Mouse (Mus musculus) midbrain, embryonic 16.5 days (tissue): ENCODE results near the gene Per2. TPM values are rescaled to one million over a fixed set of nuclear protein-coding genes. Genes with fewer than 3 reads are reported as not detected.
A peak's percentile ranks its signal among the peaks of the same experiment; 100 is the strongest.

Experiments used
- ATAC-seq: fragments of 200-750 bp; cut with Nextera tagmentation; 2 replicates; pipeline ENCODE4 v1.8.0; 2017; ENCODE audit warnings: moderate TSS enrichment
- H3K27ac ChIP-seq: fragments of 300-500 bp; sonication (generic); 2 replicates; pipeline ENCODE4 v1.5.1; 2014; ENCODE audit warnings: mild to moderate bottlenecking, low read length, mixed read lengths
- H3K27me3 ChIP-seq: fragments of 300-500 bp; sonication (generic); 2 replicates; pipeline ENCODE4 v1.6.1; 2014; ENCODE audit warnings: low read depth, low read length, mixed read lengths; ENCODE audit not compliant: control insufficient read depth, insufficient read depth
- H3K36me3 ChIP-seq: fragments of 300-500 bp; sonication (generic); 2 replicates; pipeline ENCODE4 v1.6.1; 2014; ENCODE audit warnings: mild to moderate bottlenecking, low read length, moderate library complexity, mixed read lengths; ENCODE audit not compliant: control insufficient read depth, insufficient read depth
- H3K4me1 ChIP-seq: fragments of 300-500 bp; sonication (generic); 2 replicates; pipeline ENCODE4 v1.6.1; 2014; ENCODE audit warnings: mild to moderate bottlenecking, low read length, mixed read lengths; ENCODE audit not compliant: control insufficient read depth, insufficient read depth
- H3K4me2 ChIP-seq: fragments of 300-500 bp; sonication (generic); 2 replicates; pipeline ENCODE4 v1.6.1; 2014; ENCODE audit warnings: mild to moderate bottlenecking, low read length, mixed read lengths
- H3K4me3 ChIP-seq: fragments of 300-500 bp; sonication (generic); 2 replicates; pipeline ENCODE4 v1.5.1; 2014; ENCODE audit warnings: low read depth, mild to moderate bottlenecking, low read length, moderate library complexity, mixed read lengths
- H3K9ac ChIP-seq: fragments of 300-500 bp; sonication (generic); 2 replicates; pipeline ENCODE4 v1.6.1; 2014; ENCODE audit warnings: low read depth, low read length, mixed read lengths
- H3K9me3 ChIP-seq: fragments of 300-500 bp; sonication (generic); replicated peaks from 2 replicates; pipeline ENCODE4 v1.6.1; 2014; ENCODE audit warnings: mild to moderate bottlenecking, low read length, mixed read lengths; ENCODE audit not compliant: control insufficient read depth, poor library complexity, severe bottlenecking
- WGBS: fragments of 180-500 bp; shearing (Covaris S2); extraction: QIAGEN DNeasy Blood & Tissue Kit; methylation state at CpG from one replicate; pipeline ENCODE4 v1.1.7; 2014; 5-methylcytosine and 5-hydroxymethylcytosine counted together
- polyA plus RNA-seq: library from polyadenylated mRNA; unstranded; fragments of >200 nt; fragmentation: Nextera tagmentation; extraction: Ambion mirVana; gene quantifications from 2 replicates; pipeline ENCODE4 v1.2.1, GENCODE M21; 2015

Gene Per2
- polyA plus RNA-seq, 1 experiment from 2014 or later, result 4.5 TPM

- Histone ChIP-seq H3K9me3 (no peaks in the 10 kb centered on the region), H3K27me3 (no peaks in the 10 kb centered on the region), H3K27ac (peak overlapping the region; percentile 94), H3K4me2 (peak overlapping the region; percentile 80), H3K4me3 (peak overlapping the region; percentile 93), H3K4me1 (peaks cover 25% of the 10 kb centered on the region), H3K9ac (peak overlapping the region; percentile 88), H3K36me3 (no peaks in the 10 kb centered on the region)
- under 1% methylated on average over 12 of the region's 12 CpGs for WGBS
- ATAC-seq, result no peak
These were observed 61.2 kb downstream of the Per2 start for GRCm38 (mm10) chr1:91397927-91398259.

GRCm38 (mm10) chr1:91390369-91390768 lies 68.8 kb downstream of the Per2 start:
- H3K9ac ChIP-seq, result no peak overlapping the region
- no peak overlapping the region for H3K27ac ChIP-seq
- H3K36me3 ChIP-seq, result peaks cover 34% of the 10 kb centered on the region
- 96% methylated on average over 5 of the region's 5 CpGs for WGBS
- H3K9me3 ChIP-seq, result no peaks in the 10 kb centered on the region
- no peak overlapping the region for H3K4me2 ChIP-seq
- ATAC-seq, result no peak
- peaks cover 4% of the 10 kb centered on the region for H3K4me1 ChIP-seq
- H3K27me3 ChIP-seq, result no peaks in the 10 kb centered on the region
- no peak overlapping the region for H3K4me3 ChIP-seq

- WGBS, result 94% methylated on average over 4 of the region's 4 CpGs
- ATAC-seq, result no peak
These were observed 78.0 kb downstream of the Per2 start for GRCm38 (mm10) chr1:91381091-91381471.

GRCm38 (mm10) chr1:91380453-91381090 lies 78.6 kb downstream of the Per2 start:
- H3K27ac ChIP-seq, result no peak overlapping the region
- peaks cover 48% of the 10 kb centered on the region for H3K36me3 ChIP-seq
- no peak overlapping the region for H3K4me2 ChIP-seq
- 58% methylated on average over 7 of the region's 7 CpGs for WGBS
- ATAC-seq, result peak; percentile 67
- no peaks in the 10 kb centered on the region for H3K27me3 ChIP-seq
- no peaks in the 10 kb centered on the region for H3K4me1 ChIP-seq
- H3K9ac ChIP-seq, result no peak overlapping the region
- H3K9me3 ChIP-seq, result no peaks in the 10 kb centered on the region
- H3K4me3 ChIP-seq, result no peak overlapping the region

More at GRCm38 (mm10) chr1:91381091-91381471, 78.0 kb downstream of the Per2 start:
- no peaks in the 10 kb centered on the region for H3K27me3 ChIP-seq
- H3K36me3 ChIP-seq, result peaks cover 46% of the 10 kb centered on the region
- no peaks in the 10 kb centered on the region for H3K9me3 ChIP-seq
- no peak overlapping the region for H3K9ac ChIP-seq
- no peak overlapping the region for H3K4me3 ChIP-seq
- H3K4me1 ChIP-seq, result no peaks in the 10 kb centered on the region
- no peak overlapping the region for H3K27ac ChIP-seq
- no peak overlapping the region for H3K4me2 ChIP-seq

GRCm38 (mm10) chr1:91373414-91373835 lies 85.7 kb downstream of the Per2 start:
- H3K27me3 ChIP-seq, result no peaks in the 10 kb centered on the region
- H3K4me2 ChIP-seq, result no peak overlapping the region

GRCm38 (mm10) chr1:91370055-91370454 lies 89.1 kb downstream of the Per2 start:
- ATAC-seq, result no peak
- WGBS, result 87% methylated on average over 23 of the region's 23 CpGs
- Histone ChIP-seq H3K36me3 (peaks cover 26% of the 10 kb centered on the region), H3K27ac (no peak overlapping the region), H3K4me3 (no peak overlapping the region), H3K4me2 (no peak overlapping the region), H3K27me3 (peaks cover 16% of the 10 kb centered on the region), H3K9me3 (no peaks in the 10 kb centered on the region), H3K9ac (no peak overlapping the region), H3K4me1 (peaks cover 4% of the 10 kb centered on the region; the same call in 1 of the 2 replicates)

More at GRCm38 (mm10) chr1:91373414-91373835, 85.7 kb downstream of the Per2 start:
- Histone ChIP-seq H3K9ac (no peak overlapping the region), H3K4me1 (no peaks in the 10 kb centered on the region), H3K4me3 (no peak overlapping the region), H3K27ac (no peak overlapping the region), H3K9me3 (no peaks in the 10 kb centered on the region), H3K36me3 (peaks cover 46% of the 10 kb centered on the region)
- ATAC-seq, result no peak
- 92% methylated on average over 6 of the region's 6 CpGs for WGBS

GRCm38 (mm10) chr1:91369408-91369807 lies 89.7 kb downstream of the Per2 start:
- Histone ChIP-seq H3K36me3 (peaks cover 19% of the 10 kb centered on the region), H3K4me3 (no peak overlapping the region), H3K9me3 (no peaks in the 10 kb centered on the region), H3K9ac (no peak overlapping the region), H3K4me2 (no peak overlapping the region), H3K27ac (no peak overlapping the region), H3K27me3 (peaks cover 16% of the 10 kb centered on the region), H3K4me1 (peaks cover 4% of the 10 kb centered on the region; the same call in 1 of the 2 replicates)
- 72% methylated on average over 4 of the region's 4 CpGs for WGBS
- ATAC-seq, result no peak

- no peak overlapping the region for H3K4me3 ChIP-seq
- no peak overlapping the region for H3K27ac ChIP-seq
- peaks cover 16% of the 10 kb centered on the region for H3K27me3 ChIP-seq
- no peak for ATAC-seq
- H3K4me1 ChIP-seq, result peaks cover 4% of the 10 kb centered on the region; the same call in 1 of the 2 replicates
- no peak overlapping the region for H3K9ac ChIP-seq
- WGBS, result 97% methylated on average over 3 of the region's 3 CpGs
- H3K36me3 ChIP-seq, result peaks cover 8% of the 10 kb centered on the region
- H3K4me2 ChIP-seq, result no peak overlapping the region
- peaks cover 5% of the 10 kb centered on the region; the same call in 1 of the 2 replicates for H3K9me3 ChIP-seq
These were observed 91.8 kb downstream of the Per2 start for GRCm38 (mm10) chr1:91367295-91367694.

GRCm38 (mm10) chr1:91366215-91367108 lies 92.7 kb downstream of the Per2 start, which contains the start of gene Erfe:
TSS of gene Erfe (plus strand) at chr1:91366430.
- ATAC-seq, result peak; percentile 27; the same call in 1 of the 2 replicates
- Histone ChIP-seq H3K4me2 (peak within 1 kb of the TSS; percentile 71), H3K9me3 (peaks cover 5% of the 10 kb centered on the region; the same call in 1 of the 2 replicates), H3K27ac (no peak within 1 kb of the TSS), H3K27me3 (peaks cover 16% of the 10 kb centered on the region), H3K4me3 (peak within 1 kb of the TSS; percentile 36), H3K36me3 (peaks cover 3% of the 10 kb centered on the region), H3K4me1 (peaks cover 4% of the 10 kb centered on the region; the same call in 1 of the 2 replicates), H3K9ac (peak within 1 kb of the TSS; percentile 45; the same call in 1 of the 2 replicates)
- under 1% methylated on average over 52 of the region's 68 CpGs for WGBS
